Mouse (Mus musculus): ENCODE results near the gene Slc43a2.

Slc43a2 gene

DNA sequence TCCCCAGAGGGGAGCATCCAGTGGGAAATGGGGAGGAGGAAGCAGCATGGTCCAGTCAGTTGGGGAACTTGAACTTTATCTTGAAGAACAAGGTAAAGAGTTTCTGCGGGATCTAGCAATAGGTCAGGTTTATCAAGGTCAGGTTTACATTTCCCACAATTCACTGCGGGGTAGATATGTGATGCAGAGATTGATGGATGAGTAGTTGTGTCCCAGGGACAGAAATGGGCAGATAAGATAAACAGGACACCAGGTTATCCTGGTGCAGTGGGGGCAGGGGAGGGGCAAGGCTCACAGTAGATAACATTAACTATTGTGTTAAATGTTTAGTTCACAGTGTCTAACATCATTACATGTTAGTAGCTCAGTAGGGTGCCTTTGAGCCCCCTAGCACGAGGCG, 1.7 kb upstream of the Slc43a2 start:
- no peak for DNase-seq (ENCODE audit: low read depth, low spot score)

GRCm38 (mm10) chr11:75530325-75530724, 1.2 kb upstream of the Slc43a2 start:
- DNase-seq (ENCODE audit: low read depth, low spot score): peak; percentile 94

DNA sequence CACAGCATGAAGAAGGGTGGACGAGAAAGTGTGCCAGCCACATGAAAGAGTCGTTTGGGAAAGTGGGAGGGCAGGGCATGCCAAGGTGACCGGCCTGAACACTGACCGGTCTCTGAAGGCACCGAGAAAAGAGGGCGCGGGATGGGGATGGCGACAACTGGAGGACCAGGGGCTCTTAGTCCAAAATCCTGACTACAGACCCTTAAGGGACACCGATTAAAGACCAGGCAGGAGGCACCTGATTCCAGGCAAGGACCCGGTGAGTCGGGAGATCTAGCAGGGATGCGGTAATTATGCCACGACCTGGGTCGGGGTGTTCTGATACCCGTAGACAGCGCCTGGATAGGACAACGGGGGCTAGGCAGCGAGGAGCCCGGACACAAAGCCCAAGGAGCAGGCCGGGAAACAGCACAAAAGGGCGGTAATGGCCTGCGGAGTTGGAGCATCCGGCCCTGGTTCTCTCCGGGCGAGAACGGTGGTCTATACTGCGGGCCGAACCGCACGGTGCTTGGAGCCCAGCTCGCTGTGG, 585 bp upstream of the Slc43a2 start:
- DNase-seq (ENCODE audit: low read depth, low spot score): no peak

DNA sequence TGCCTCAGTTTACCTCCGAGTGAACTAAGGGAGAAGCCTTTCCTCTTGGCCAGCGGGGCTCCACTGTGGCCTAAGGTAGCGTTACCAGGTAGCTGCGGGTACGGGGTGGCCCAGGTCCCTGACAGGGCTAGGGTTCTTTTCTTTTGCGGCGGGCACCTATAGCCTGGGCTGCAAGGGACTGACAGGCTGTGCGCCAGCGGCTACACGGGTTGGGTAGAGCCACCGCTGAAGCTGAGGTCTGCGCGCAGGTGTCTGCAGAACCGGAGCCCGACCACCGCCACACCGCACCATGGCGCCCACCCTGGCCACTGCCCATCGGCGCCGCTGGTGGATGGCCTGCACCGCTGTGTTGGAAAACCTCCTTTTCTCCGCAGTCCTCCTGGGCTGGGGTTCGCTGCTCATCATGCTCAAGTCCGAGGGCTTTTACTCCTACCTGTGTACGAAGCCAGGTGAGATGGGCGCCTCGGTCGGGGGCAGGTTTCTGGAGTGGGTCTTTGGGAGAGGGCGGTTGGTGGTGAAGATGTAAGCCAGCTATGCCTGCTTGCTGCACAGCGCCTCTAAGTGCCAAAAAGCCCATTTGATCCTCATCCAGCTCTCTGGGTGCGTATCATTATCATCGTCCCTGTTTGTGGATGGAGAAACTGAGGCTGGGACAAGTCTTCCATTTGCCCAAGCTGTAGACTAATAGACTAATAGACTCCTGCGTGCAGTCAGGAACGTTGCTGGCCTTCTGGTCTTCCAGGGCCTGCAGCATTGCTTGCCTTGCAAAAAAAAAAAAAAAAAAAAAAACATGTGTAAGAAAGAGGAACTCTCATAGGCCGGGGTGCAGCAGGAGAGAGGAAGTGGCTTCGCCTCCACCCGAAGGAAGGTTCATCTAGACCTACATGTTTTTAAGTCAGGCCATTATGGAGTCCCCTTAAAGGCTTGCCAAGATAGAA, 1.1 kb downstream of the Slc43a2 start:
- peak; percentile 88 for DNase-seq (ENCODE audit: low read depth, low spot score)

DNA sequence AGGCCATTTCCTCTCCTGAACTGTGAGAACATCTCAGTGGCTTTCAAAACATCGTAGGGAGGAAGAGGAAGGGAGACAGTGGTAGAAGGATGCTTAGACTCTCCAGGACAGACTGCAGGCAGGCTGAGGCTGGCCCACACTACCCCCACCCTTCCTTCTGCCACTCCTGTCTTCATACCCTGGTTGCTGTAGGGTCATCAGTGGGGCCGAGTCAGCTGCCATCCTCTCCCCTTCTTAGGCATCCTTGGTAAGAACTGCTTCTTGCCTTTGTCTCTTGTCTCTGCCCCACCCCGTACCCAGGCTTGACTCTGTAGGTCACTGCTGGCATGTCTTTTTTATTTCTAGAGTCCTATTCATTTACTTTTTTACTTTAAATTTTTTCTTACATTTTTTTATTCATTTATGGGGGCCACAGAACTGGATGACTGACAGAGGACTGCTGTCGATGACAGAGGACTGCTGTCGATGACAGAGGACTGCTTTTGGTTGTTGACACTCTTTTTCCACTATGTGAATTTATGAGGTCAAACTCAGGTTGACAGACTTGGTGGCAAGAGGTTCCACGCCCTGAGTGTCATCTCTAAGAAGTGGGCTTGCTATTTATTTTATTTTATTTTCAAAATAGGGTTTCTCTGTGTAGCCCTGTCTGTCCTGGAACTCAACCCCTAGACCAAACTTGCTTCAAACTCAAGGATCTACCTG, 2.0 kb downstream of the Slc43a2 start:
- peak; percentile 39 for DNase-seq (ENCODE audit: low read depth, low spot score)

DNA sequence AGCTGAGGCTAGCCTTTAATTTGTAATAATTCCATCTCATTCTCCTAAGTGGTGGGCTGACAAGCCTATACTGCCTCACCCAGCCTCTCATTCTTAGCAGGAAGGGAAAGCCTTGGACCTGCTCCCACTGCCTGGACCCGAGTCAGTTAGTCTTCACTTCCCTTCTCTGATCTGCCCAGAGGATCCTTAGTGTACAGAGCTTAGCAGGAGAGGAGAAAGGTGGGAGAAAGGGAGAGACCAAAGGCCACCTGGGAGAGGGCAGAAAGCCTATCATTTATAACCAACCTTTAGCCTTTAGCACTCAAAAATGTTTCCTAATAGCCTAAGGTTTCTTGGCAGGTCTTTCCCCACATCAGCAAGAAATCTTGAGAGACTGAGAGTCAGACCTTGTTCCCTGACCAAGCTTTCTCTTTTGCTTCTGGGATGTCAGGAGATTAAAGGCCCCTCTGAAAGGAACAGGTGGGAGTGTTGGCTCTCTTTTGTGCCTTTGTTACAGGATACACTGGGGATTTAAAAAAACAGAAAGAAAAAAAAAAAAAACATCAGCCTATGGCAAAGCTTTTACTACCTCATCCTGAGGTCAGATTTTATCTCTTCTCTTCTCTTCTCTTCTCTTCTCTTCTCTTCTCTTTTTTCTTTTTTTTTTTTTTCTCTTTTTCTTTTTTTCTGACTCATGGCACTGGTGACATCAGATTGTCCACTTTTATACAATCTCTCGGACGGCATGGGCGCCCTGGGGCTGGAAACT, 3.0 kb downstream of the Slc43a2 start:
- peak; percentile 39 for DNase-seq (ENCODE audit: low read depth, low spot score)

DNA sequence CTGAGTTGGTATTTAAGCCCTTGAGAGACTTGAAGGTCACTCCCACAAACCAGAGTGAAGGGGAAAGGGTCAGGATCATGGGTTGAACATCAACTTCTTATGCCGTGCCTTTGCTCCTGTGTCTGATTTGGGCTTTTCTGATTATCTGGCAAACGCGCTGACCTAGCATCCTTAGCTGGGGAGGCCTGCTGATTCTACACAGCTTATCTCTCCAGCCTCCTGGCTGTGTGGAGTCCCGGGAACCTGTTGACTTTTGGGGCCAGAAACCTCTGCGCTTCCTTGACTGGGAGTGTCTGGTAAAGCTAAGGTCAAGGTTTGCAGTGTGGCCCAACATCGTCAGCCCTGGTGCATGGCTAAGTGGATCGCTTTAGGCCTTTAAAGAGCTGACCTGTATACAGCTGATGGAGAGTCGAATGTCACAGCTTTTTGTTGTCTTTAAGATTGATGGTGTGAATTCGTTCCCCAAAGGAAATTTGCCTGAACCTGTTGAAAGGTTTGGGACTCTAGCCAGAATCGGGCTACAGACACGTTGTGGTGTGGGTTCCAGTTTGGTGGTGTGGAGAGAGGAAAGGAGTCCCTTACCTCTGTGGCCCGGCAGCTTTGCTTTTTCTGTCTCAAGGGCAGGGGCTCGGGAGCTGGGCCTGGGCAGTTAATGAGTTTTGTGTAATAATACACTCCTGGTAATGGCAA, 3.8 kb downstream of the Slc43a2 start:
- DNase-seq (ENCODE audit: low read depth, low spot score): peak; percentile 46

- no peak for DNase-seq (ENCODE audit: low read depth, low spot score)
Observed at GRCm38 (mm10) chr11:75536255-75537024, 4.9 kb downstream of the Slc43a2 start.

- no peak for DNase-seq (ENCODE audit: low read depth, low spot score)
Observed at GRCm38 (mm10) chr11:75537025-75537414, 5.5 kb downstream of the Slc43a2 start.

DNA sequence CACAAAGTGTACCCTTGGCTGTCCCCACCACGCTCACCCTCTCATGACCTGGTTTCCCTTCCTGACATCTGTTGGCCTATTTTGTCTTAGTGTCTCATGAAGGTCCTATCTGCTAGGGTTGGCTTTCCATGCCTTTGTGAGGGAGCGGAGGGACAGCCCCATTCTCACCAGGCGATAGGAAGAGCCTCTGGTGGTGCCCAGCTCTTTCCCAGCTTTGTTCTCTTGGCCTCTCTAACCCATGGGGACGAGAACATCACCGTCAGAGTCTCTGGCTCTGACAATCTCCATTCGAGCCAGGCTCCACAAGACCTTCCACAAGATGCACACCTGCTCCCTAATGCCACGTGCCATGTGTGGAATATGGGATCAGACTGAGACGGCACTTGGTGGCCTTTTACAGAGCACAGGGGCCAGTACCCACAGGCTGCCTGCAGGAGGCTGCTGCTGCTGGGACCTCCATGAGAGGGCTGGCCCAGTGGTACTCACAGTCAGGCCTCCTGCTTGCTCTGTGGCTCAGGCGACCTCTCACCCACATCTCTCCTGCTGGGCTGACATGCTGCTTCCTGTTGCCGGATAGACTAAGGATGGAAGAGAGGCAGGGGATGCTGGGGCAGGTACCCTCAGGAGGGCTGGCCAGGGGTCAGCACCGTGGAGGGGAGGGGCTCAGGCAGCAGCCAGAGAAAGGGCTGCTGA, 6.1 kb downstream of the Slc43a2 start:
- peak; percentile 81 for DNase-seq (ENCODE audit: low read depth, low spot score)

DNA sequence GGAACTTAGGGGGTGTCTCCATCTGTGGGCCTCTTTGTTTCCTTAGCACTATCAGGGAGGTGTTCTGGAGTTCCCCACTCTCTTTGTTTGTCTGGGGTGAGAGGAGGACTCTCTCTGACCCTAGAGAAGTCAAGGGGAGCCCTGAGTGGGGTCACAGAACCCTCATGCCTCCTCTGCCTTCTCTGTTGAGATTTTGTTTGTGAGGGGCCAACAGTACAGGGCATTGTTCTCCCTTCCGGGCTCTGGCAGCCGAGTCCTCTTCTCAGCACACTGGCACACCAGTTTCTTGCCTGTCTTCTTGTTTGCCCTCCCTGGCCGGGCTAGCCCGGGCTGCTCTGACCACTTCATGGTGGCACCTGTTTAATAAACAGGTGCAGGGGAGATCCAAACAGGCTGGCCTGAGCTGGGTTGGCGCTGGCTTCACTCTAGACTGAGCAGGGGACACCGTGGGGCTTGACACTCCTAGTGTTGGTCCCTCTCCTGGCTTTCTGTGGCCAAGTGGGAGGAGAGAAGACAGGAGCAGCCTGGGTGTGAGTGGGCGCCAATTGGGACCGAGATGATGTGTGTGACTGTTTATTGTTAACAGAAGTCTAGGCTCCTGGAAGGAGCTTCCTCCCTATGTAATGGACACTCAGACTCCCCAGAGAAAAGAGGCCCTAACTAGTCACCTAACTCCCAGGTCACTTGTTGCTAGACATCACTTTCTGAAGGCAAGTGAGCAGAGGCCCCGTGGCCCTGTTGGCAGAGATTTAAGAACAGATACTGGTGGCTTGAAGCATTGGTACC, 6.9 kb downstream of the Slc43a2 start:
- DNase-seq (ENCODE audit: low read depth, low spot score): peak; percentile 58

- DNase-seq (ENCODE audit: low read depth, low spot score): no peak
Observed at GRCm38 (mm10) chr11:75538970-75539299, 7.4 kb downstream of the Slc43a2 start.

- no peak for DNase-seq (ENCODE audit: low read depth, low spot score)
Observed at GRCm38 (mm10) chr11:75540209-75540608, 8.7 kb downstream of the Slc43a2 start.

- peak; percentile 79 for DNase-seq (ENCODE audit: low read depth, low spot score)
Observed at GRCm38 (mm10) chr11:75540710-75541581, 9.5 kb downstream of the Slc43a2 start.

GRCm38 (mm10) chr11:75544713-75545112, 13.2 kb downstream of the Slc43a2 start:
- DNase-seq (ENCODE audit: low read depth, low spot score): peak; percentile 62

GRCm38 (mm10) chr11:75546057-75546456, 14.6 kb downstream of the Slc43a2 start:
- no peak for DNase-seq (ENCODE audit: low read depth, low spot score)

GRCm38 (mm10) chr11:75549658-75550111, 18.2 kb downstream of the Slc43a2 start:
- peak; percentile 71 for DNase-seq (ENCODE audit: low read depth, low spot score)
